Comparison of ENCODE assay signal across 11 mouse cellular contexts in the genomic region with DNA sequence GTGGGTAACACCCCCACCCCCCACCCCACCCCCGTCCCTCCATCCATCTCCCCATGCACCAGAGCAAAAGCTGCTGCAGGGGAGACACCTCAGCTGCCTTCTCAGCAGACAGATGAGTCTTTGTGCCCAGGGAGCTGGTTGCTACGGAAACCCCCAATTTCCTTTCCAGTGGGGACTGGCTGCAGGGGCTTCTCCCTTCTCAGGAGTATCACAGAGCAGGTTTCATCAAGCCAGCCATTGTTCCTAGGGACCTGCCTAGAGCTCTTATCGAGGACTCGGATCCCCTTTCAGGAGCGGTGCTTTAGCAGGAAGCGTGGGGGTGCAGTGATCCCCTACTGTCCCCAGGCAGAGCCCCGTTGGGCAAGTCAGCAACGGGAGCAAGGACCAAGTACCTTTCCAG. TPM values are rescaled to one million over a fixed set of nuclear protein-coding genes. Genes with fewer than 3 reads are reported as not detected.
DNase-seq lines count a peak whose midpoint lies in the region; ATAC-seq and TF ChIP-seq lines count a peak whose summit lies in the region.
"Had no signal": no experiment of that assay in that cellular context is flagged by ENCODE, and none has a peak within 500 bp of the region (broad histone marks: within the 10 kb centered on the region; RNA-seq: fewer than 3 reads in every experiment).

No protein-coding gene starts in this region.

- peak; percentile 26 for ATAC-seq in hindbrain, embryonic 12.5 days (ENCODE audit: low FRiP score)
- peak; percentile 54 for ATAC-seq in midbrain, embryonic 13.5 days
- ATAC-seq in liver, postnatal 0 days = no peak
- no peak for ATAC-seq in kidney, embryonic 15.5 days (replicated peaks; ENCODE audit: low FRiP score)

- H3K9me3 ChIP-seq in embryonic facial prominence, embryonic 10.5 days = no peaks in the 10 kb centered on the region
- no peaks in the 10 kb centered on the region for H3K9me3 ChIP-seq in hindbrain, embryonic 12.5 days (replicated peaks)
- H3K9me3 ChIP-seq in midbrain, embryonic 13.5 days = no peaks in the 10 kb centered on the region
- no peaks in the 10 kb centered on the region for H3K9me3 ChIP-seq in liver, postnatal 0 days (ENCODE audit: low read length)
- no peaks in the 10 kb centered on the region for H3K9me3 ChIP-seq in kidney, embryonic 15.5 days (replicated peaks)

- H3K4me3 ChIP-seq in gastrocnemius, adult 2 months = no peak overlapping the region
- peak overlapping the region; percentile 1; the same call in 1 of the 2 replicates for H3K4me3 ChIP-seq in embryonic facial prominence, embryonic 10.5 days
- no peak overlapping the region for H3K4me3 ChIP-seq in hindbrain, embryonic 12.5 days
- H3K4me3 ChIP-seq in midbrain, embryonic 13.5 days (replicated peaks) = no peak overlapping the region
- H3K4me3 ChIP-seq in liver, postnatal 0 days (ENCODE audit: low read depth, low read length) = no peak overlapping the region
- no peak overlapping the region for H3K4me3 ChIP-seq in kidney, embryonic 15.5 days (replicated peaks)

- WGBS in embryonic facial prominence, embryonic 10.5 days = 35% methylated on average over 8 of the region's 8 CpGs
- WGBS in hindbrain, embryonic 12.5 days = 37% methylated on average over 8 of the region's 8 CpGs
- WGBS in midbrain, embryonic 13.5 days = 37% methylated on average over 8 of the region's 8 CpGs
- 79% methylated on average over 8 of the region's 8 CpGs for WGBS in liver, postnatal 0 days (ENCODE audit: insufficient replicate concordance)
- 71% methylated on average over 8 of the region's 8 CpGs for WGBS in kidney, embryonic 15.5 days

- TF ChIP-seq CTCF in gastrocnemius, adult 2 months (IDR thresholded peaks at IDR 0.05) = no peak
- TF ChIP-seq CTCF in liver, postnatal 0 days (IDR thresholded peaks at IDR 0.05; ENCODE audit: low read depth) = no peak

- H3K9ac ChIP-seq in hindbrain, embryonic 12.5 days = peak overlapping the region; percentile 18
- H3K9ac ChIP-seq in midbrain, embryonic 13.5 days (replicated peaks) = no peak overlapping the region; the same call in 1 of the 2 replicates
- H3K9ac ChIP-seq in liver, postnatal 0 days (replicated peaks) = no peak overlapping the region
- no peak overlapping the region for H3K9ac ChIP-seq in kidney, embryonic 15.5 days
- H3K9ac ChIP-seq: liver, embryonic 14.5 days had no signal

- peaks cover 62% of the 10 kb centered on the region for H3K36me3 ChIP-seq in embryonic facial prominence, embryonic 10.5 days (replicated peaks)
- peaks cover 39% of the 10 kb centered on the region for H3K36me3 ChIP-seq in hindbrain, embryonic 12.5 days
- peaks cover 50% of the 10 kb centered on the region for H3K36me3 ChIP-seq in midbrain, embryonic 13.5 days
- peaks cover 28% of the 10 kb centered on the region for H3K36me3 ChIP-seq in liver, postnatal 0 days (replicated peaks; ENCODE audit: insufficient read depth, low read length)
- peaks cover 61% of the 10 kb centered on the region for H3K36me3 ChIP-seq in kidney, embryonic 15.5 days

- peaks cover 54% of the 10 kb centered on the region for H3K4me1 ChIP-seq in embryonic facial prominence, embryonic 10.5 days
- peaks cover 33% of the 10 kb centered on the region for H3K4me1 ChIP-seq in hindbrain, embryonic 12.5 days
- H3K4me1 ChIP-seq in midbrain, embryonic 13.5 days (replicated peaks) = peaks cover 31% of the 10 kb centered on the region
- no peaks in the 10 kb centered on the region for H3K4me1 ChIP-seq in liver, postnatal 0 days (ENCODE audit: insufficient read depth)
- peaks cover 6% of the 10 kb centered on the region for H3K4me1 ChIP-seq in kidney, embryonic 15.5 days

- no peak for DNase-seq in gastrocnemius, adult 2 months
- DNase-seq in gastrocnemius, postnatal 4 days (ENCODE audit: low spot score in 2 of 2) = no peak
- DNase-seq in embryonic facial prominence, embryonic 10.5 days (ENCODE audit: low spot score) = peak; percentile 69
- no peak for DNase-seq in liver, postnatal 0 days
- no peak for DNase-seq in cerebellum, adult 8-10 months
- DNase-seq: adrenal gland, postnatal 36 days; kidney, postnatal 14 days had no signal

- peak overlapping the region; percentile 8; the same call in 1 of the 2 replicates for H3K4me2 ChIP-seq in hindbrain, embryonic 12.5 days (replicated peaks)
- no peak overlapping the region for H3K4me2 ChIP-seq in midbrain, embryonic 13.5 days (replicated peaks)
- H3K4me2 ChIP-seq in liver, postnatal 0 days (ENCODE audit: low read depth, low read length) = no peak overlapping the region
- no peak overlapping the region for H3K4me2 ChIP-seq in kidney, embryonic 15.5 days

- 0 out of 2 replicates have a peak overlapping the region, but pooled peaks have one; percentile 16 for H3K27ac ChIP-seq in gastrocnemius, adult 2 months
- peak overlapping the region; percentile 78 for H3K27ac ChIP-seq in embryonic facial prominence, embryonic 10.5 days (replicated peaks)
- H3K27ac ChIP-seq in hindbrain, embryonic 12.5 days = peak overlapping the region; percentile 94
- H3K27ac ChIP-seq in midbrain, embryonic 13.5 days = peak overlapping the region; percentile 87
- no peak overlapping the region for H3K27ac ChIP-seq in liver, postnatal 0 days (ENCODE audit: low read depth)
- H3K27ac ChIP-seq in kidney, embryonic 15.5 days = no peak overlapping the region
- H3K27ac ChIP-seq: liver, embryonic 14.5 days had no signal

- no peaks in the 10 kb centered on the region for H3K27me3 ChIP-seq in embryonic facial prominence, embryonic 10.5 days (replicated peaks; ENCODE audit: low read depth, poor library complexity, severe bottlenecking)
- no peaks in the 10 kb centered on the region for H3K27me3 ChIP-seq in hindbrain, embryonic 12.5 days
- no peaks in the 10 kb centered on the region for H3K27me3 ChIP-seq in midbrain, embryonic 13.5 days
- H3K27me3 ChIP-seq in liver, postnatal 0 days (ENCODE audit: insufficient read depth, low read length) = no peaks in the 10 kb centered on the region
- peaks cover 4% of the 10 kb centered on the region; the same call in 1 of the 2 replicates for H3K27me3 ChIP-seq in kidney, embryonic 15.5 days

- TF ChIP-seq EP300 in liver, postnatal 0 days (IDR thresholded peaks at IDR 0.05; ENCODE audit: low read depth) = no peak

- intact Hi-C loops in gastrocnemius, adult 2 months (cut with DNase I) = no loop called here

RNA-seq across cellular contexts. Expression of gene 1700088E04Rik, which starts 10.8 kb away (rescaled TPM):
- 1 to 10 TPM; 1.1 to 1.2 TPM for total RNA-seq in gastrocnemius, adult 2 months (2021)
- 1 to 10 TPM in 1 of 2 experiments, under 1 TPM in 1; 0.96 to 1.6 TPM for total RNA-seq in gastrocnemius, postnatal 4 days (2021)
- 8.0 and 8.2 TPM in 2 replicates for polyA plus RNA-seq in embryonic facial prominence, embryonic 10.5 days (2016; fragmentation: Nextera tagmentation; extraction: Ambion mirVana)
- 13.4 and 15.8 TPM in 2 replicates for polyA plus RNA-seq in hindbrain, embryonic 12.5 days (2016; fragmentation: Nextera tagmentation; extraction: Ambion mirVana)
- polyA plus RNA-seq in midbrain, embryonic 13.5 days (2015; fragmentation: Nextera tagmentation; extraction: Ambion mirVana) = 14.0 and 16.6 TPM in 2 replicates
- 0.72 and 1.2 TPM in 2 replicates for polyA plus RNA-seq in liver, postnatal 0 days (2015; fragmentation: Nextera tagmentation; extraction: Ambion mirVana)
- 7.7 and 10.5 TPM in 2 replicates for polyA plus RNA-seq in kidney, embryonic 15.5 days (2015; fragmentation: Nextera tagmentation; extraction: Ambion mirVana)

RNA-seq across cellular contexts. Expression of gene Polr2f, which starts 11.1 kb away (rescaled TPM):
- 10 to 100 TPM; 61.0 to 87.7 TPM for total RNA-seq in gastrocnemius, adult 2 months (2021)
- 10 to 100 TPM; 72.2 to 92.4 TPM for total RNA-seq in gastrocnemius, postnatal 4 days (2021)
- polyA plus RNA-seq in embryonic facial prominence, embryonic 10.5 days (2016; fragmentation: Nextera tagmentation; extraction: Ambion mirVana) = 414 and 440 TPM in 2 replicates
- 298 and 337 TPM in 2 replicates for polyA plus RNA-seq in hindbrain, embryonic 12.5 days (2016; fragmentation: Nextera tagmentation; extraction: Ambion mirVana)
- polyA plus RNA-seq in midbrain, embryonic 13.5 days (2015; fragmentation: Nextera tagmentation; extraction: Ambion mirVana) = 295 and 296 TPM in 2 replicates
- polyA plus RNA-seq in liver, postnatal 0 days (2015; fragmentation: Nextera tagmentation; extraction: Ambion mirVana) = 129 and 130 TPM in 2 replicates
- polyA plus RNA-seq in kidney, embryonic 15.5 days (2015; fragmentation: Nextera tagmentation; extraction: Ambion mirVana) = 303 and 317 TPM in 2 replicates

RNA-seq across cellular contexts. Expression of gene Sox10, which starts 13.2 kb away (rescaled TPM):
- under 1 TPM; 0.71 to 0.81 TPM for total RNA-seq in gastrocnemius, adult 2 months (2021)
- total RNA-seq in gastrocnemius, postnatal 4 days (2021) = 10 to 100 TPM; 11.6 to 13.7 TPM
- 11.4 and 12.9 TPM in 2 replicates for polyA plus RNA-seq in embryonic facial prominence, embryonic 10.5 days (2016; fragmentation: Nextera tagmentation; extraction: Ambion mirVana)
- 12.4 and 19.5 TPM in 2 replicates for polyA plus RNA-seq in hindbrain, embryonic 12.5 days (2016; fragmentation: Nextera tagmentation; extraction: Ambion mirVana)
- 0.58 and 0.67 TPM in 2 replicates for polyA plus RNA-seq in midbrain, embryonic 13.5 days (2015; fragmentation: Nextera tagmentation; extraction: Ambion mirVana)
- polyA plus RNA-seq in liver, postnatal 0 days (2015; fragmentation: Nextera tagmentation; extraction: Ambion mirVana) = 0.07 and 0.08 TPM in 2 replicates
- 0.40 and 0.96 TPM in 2 replicates for polyA plus RNA-seq in kidney, embryonic 15.5 days (2015; fragmentation: Nextera tagmentation; extraction: Ambion mirVana)

RNA-seq across cellular contexts. Expression of gene Micall1, which starts 43.2 kb away (rescaled TPM):
- 10 to 100 TPM; 11.2 to 14.5 TPM for total RNA-seq in gastrocnemius, adult 2 months (2021)
- total RNA-seq in gastrocnemius, postnatal 4 days (2021) = 10 to 100 TPM; 26.5 to 29.4 TPM
- polyA plus RNA-seq in embryonic facial prominence, embryonic 10.5 days (2016; fragmentation: Nextera tagmentation; extraction: Ambion mirVana) = 7.3 and 7.4 TPM in 2 replicates
- polyA plus RNA-seq in hindbrain, embryonic 12.5 days (2016; fragmentation: Nextera tagmentation; extraction: Ambion mirVana) = 12.4 and 16.3 TPM in 2 replicates
- 8.6 and 9.5 TPM in 2 replicates for polyA plus RNA-seq in midbrain, embryonic 13.5 days (2015; fragmentation: Nextera tagmentation; extraction: Ambion mirVana)
- polyA plus RNA-seq in liver, postnatal 0 days (2015; fragmentation: Nextera tagmentation; extraction: Ambion mirVana) = 0.92 and 1.3 TPM in 2 replicates
- polyA plus RNA-seq in kidney, embryonic 15.5 days (2015; fragmentation: Nextera tagmentation; extraction: Ambion mirVana) = 8.6 and 11.0 TPM in 2 replicates

Comparison
In these comparisons a context has a peak if more than half of its experiments do, and no peak if none do; other contexts are left out.
1. H3K27ac ChIP-seq: peak in gastrocnemius, adult 2 months (single experiment), embryonic facial prominence, embryonic 10.5 days (single experiment), hindbrain, embryonic 12.5 days (single experiment) and midbrain, embryonic 13.5 days (single experiment); none in liver, postnatal 0 days (single experiment) and kidney, embryonic 15.5 days (single experiment).
2. ATAC-seq: peak in hindbrain, embryonic 12.5 days (single experiment) and midbrain, embryonic 13.5 days (single experiment); none in liver, postnatal 0 days (single experiment) and kidney, embryonic 15.5 days (single experiment).